Mouse (Mus musculus) embryonic fibroblast, embryonic 13.5 days (primary cell): ENCODE measurements around the gene Ubr7. TPM values are rescaled to one million over a fixed set of nuclear protein-coding genes. Genes with fewer than 3 reads are reported as not detected.

ENCODE experiments used
- H3K27ac ChIP-seq: 2 replicates; pipeline ENCODE4 v1.5.1; 2012; ENCODE audit warnings: low read length, control low read depth, inconsistent platforms; ENCODE audit not compliant: insufficient read depth
- H3K4me1 ChIP-seq: 2 replicates; pipeline ENCODE4 v1.6.1; 2011; ENCODE audit warnings: low read length; ENCODE audit not compliant: control insufficient read depth, insufficient read depth
- H3K4me3 ChIP-seq: 2 replicates; pipeline ENCODE4 v1.5.1; 2011; ENCODE audit warnings: mild to moderate bottlenecking, control low read depth, low read length; ENCODE audit not compliant: insufficient read depth
- CTCF ChIP-seq: IDR thresholded peaks from 2 replicates; pipeline ENCODE4 v1.5.1; 2011; ENCODE audit warnings: mild to moderate bottlenecking, control low read depth, low read length, moderate library complexity, borderline replicate concordance; ENCODE audit not compliant: insufficient read depth
- POLR2A ChIP-seq: IDR thresholded peaks from 2 replicates; pipeline ENCODE4 v1.6.1; 2011; ENCODE audit warnings: low read depth, mild to moderate bottlenecking, control low read depth, low read length, moderate library complexity
- polyA plus RNA-seq: library from polyadenylated mRNA; stranded (reverse); fragments of >200 nt; gene quantifications from 2 replicates; pipeline ENCODE4 v1.2.4, GENCODE M21; 2011; ENCODE audit warnings: low read depth; ENCODE audit not compliant: missing spikeins, insufficient read length

Ubr7 gene
- polyA plus RNA-seq, 1 experiment = 35.5 TPM

- Histone ChIP-seq H3K4me3 (no peak overlapping the region), H3K4me1 (peaks cover 3% of the 10 kb centered on the region; the same call in 1 of the 2 replicates), H3K27ac (no peak overlapping the region)
- TF ChIP-seq POLR2A (no peak), CTCF (no peak)
These were observed 5.9 kb downstream of the Ubr7 start for GRCm38 (mm10) chr12:102763696-102764095.

GRCm38 (mm10) chr12:102769000-102769399, 11.2 kb downstream of the Ubr7 start:
- peaks cover 3% of the 10 kb centered on the region; the same call in 1 of the 2 replicates for H3K4me1 ChIP-seq
- no peak overlapping the region for H3K4me3 ChIP-seq
- TF ChIP-seq CTCF = no peak
- TF ChIP-seq POLR2A = no peak
- no peak overlapping the region for H3K27ac ChIP-seq

- TF ChIP-seq CTCF = no peak
- H3K27ac ChIP-seq = no peak overlapping the region
- no peak overlapping the region for H3K4me3 ChIP-seq
- no peaks in the 10 kb centered on the region for H3K4me1 ChIP-seq
These were observed 13.8 kb downstream of the Ubr7 start for GRCm38 (mm10) chr12:102771601-102772000.

- H3K4me3 ChIP-seq = no peak overlapping the region
- no peak overlapping the region for H3K27ac ChIP-seq
- no peaks in the 10 kb centered on the region for H3K4me1 ChIP-seq
- TF ChIP-seq POLR2A (no peak), CTCF (no peak)
These were observed 14.9 kb downstream of the Ubr7 start for GRCm38 (mm10) chr12:102772676-102773075.

- no peak overlapping the region for H3K27ac ChIP-seq
- TF ChIP-seq POLR2A = no peak
- no peak for TF ChIP-seq CTCF
- no peaks in the 10 kb centered on the region for H3K4me1 ChIP-seq
- H3K4me3 ChIP-seq = no peak overlapping the region
These were observed 18.3 kb downstream of the Ubr7 start for GRCm38 (mm10) chr12:102776035-102776434.

GRCm38 (mm10) chr12:102778151-102778550, 20.4 kb downstream of the Ubr7 start:
- Histone ChIP-seq H3K27ac (no peak overlapping the region), H3K4me1 (no peaks in the 10 kb centered on the region), H3K4me3 (no peak overlapping the region)
- TF ChIP-seq POLR2A (no peak), CTCF (no peak)

- H3K4me1 ChIP-seq = no peaks in the 10 kb centered on the region
- H3K4me3 ChIP-seq = no peak overlapping the region
- H3K27ac ChIP-seq = no peak overlapping the region
- TF ChIP-seq POLR2A (no peak), CTCF (no peak)
These were observed 21.7 kb downstream of the Ubr7 start for GRCm38 (mm10) chr12:102779452-102779851.

GRCm38 (mm10) chr12:102782841-102783240, 25.1 kb downstream of the Ubr7 start:
- TF ChIP-seq POLR2A = no peak
- TF ChIP-seq CTCF = no peak
- Histone ChIP-seq H3K4me3 (no peak overlapping the region), H3K27ac (no peak overlapping the region), H3K4me1 (no peaks in the 10 kb centered on the region)

- H3K4me1 ChIP-seq = no peaks in the 10 kb centered on the region
- H3K4me3 ChIP-seq = no peak overlapping the region
- no peak overlapping the region for H3K27ac ChIP-seq
- TF ChIP-seq CTCF (no peak), POLR2A (no peak)
These were observed 27.3 kb downstream of the Ubr7 start for GRCm38 (mm10) chr12:102784899-102785592.

- Histone ChIP-seq H3K4me3 (no peak overlapping the region), H3K27ac (no peak overlapping the region)
- TF ChIP-seq CTCF (no peak), POLR2A (no peak)
These were observed 27.8 kb downstream of the Ubr7 start for GRCm38 (mm10) chr12:102785593-102785985.

More at GRCm38 (mm10) chr12:102785593-102785985, 27.8 kb downstream of the Ubr7 start:
- H3K4me1 ChIP-seq = no peaks in the 10 kb centered on the region
